Mouse (Mus musculus) hindbrain, embryonic 14.5 days (tissue): Measurements from ENCODE around the gene Rsl1d1. TPM values are rescaled to one million over a fixed set of nuclear protein-coding genes. Genes with fewer than 3 reads are reported as not detected.

ENCODE experiments used
- ATAC-seq: fragments of 200-750 bp; cut with Nextera tagmentation; 2 replicates; pipeline ENCODE4 v1.8.0; 2017; ENCODE audit warnings: moderate number of reproducible peaks, mild to moderate bottlenecking, moderate TSS enrichment, moderate library complexity; ENCODE audit not compliant: low FRiP score
- DNase-seq: peaks from one replicate; pipeline ENCODE4 v3.0.0-alpha.2; 2015; ENCODE audit warnings: low spot score
- H3K27ac ChIP-seq: fragments of 300-500 bp; sonication (generic); 2 replicates; pipeline ENCODE4 v1.5.1; 2014; ENCODE audit warnings: mild to moderate bottlenecking, moderate library complexity
- H3K27me3 ChIP-seq: fragments of 300-500 bp; sonication (generic); 2 replicates; pipeline ENCODE4 v1.6.1; 2014; ENCODE audit warnings: mild to moderate bottlenecking, low read length, mixed read lengths; ENCODE audit not compliant: control insufficient read depth, insufficient read depth
- H3K36me3 ChIP-seq: fragments of 300-500 bp; sonication (generic); replicated peaks from 2 replicates; pipeline ENCODE4 v1.6.1; 2014; ENCODE audit not compliant: control insufficient read depth, insufficient read depth
- H3K4me1 ChIP-seq: fragments of 300-500 bp; sonication (generic); replicated peaks from 2 replicates; pipeline ENCODE4 v1.6.1; 2014; ENCODE audit warnings: antibody characterized with exemption, low read length, mixed read lengths; ENCODE audit not compliant: control insufficient read depth, insufficient read depth
- H3K4me2 ChIP-seq: fragments of 300-500 bp; sonication (generic); replicated peaks from 2 replicates; pipeline ENCODE4 v1.6.1; 2014; ENCODE audit warnings: mild to moderate bottlenecking, moderate library complexity
- H3K4me3 ChIP-seq: fragments of 300-500 bp; sonication (generic); replicated peaks from 2 replicates; pipeline ENCODE4 v1.5.1; 2014; ENCODE audit warnings: mild to moderate bottlenecking, low read length
- H3K9ac ChIP-seq: fragments of 300-500 bp; sonication (generic); 2 replicates; pipeline ENCODE4 v1.6.1; 2014
- H3K9me3 ChIP-seq: fragments of 300-500 bp; sonication (generic); 2 replicates; pipeline ENCODE4 v1.6.1; 2016; ENCODE audit warnings: low read length; ENCODE audit not compliant: control insufficient read depth
- WGBS: fragments of 180-500 bp; shearing (Covaris S2); extraction: QIAGEN DNeasy Blood & Tissue Kit; methylation state at CpG from one replicate; pipeline ENCODE4 v1.1.7; 2014; 5-methylcytosine and 5-hydroxymethylcytosine counted together
- polyA plus RNA-seq: library from polyadenylated mRNA; unstranded; fragments of >200 nt; fragmentation: Nextera tagmentation; extraction: Ambion mirVana; gene quantifications from 2 replicates; pipeline ENCODE4 v1.2.1, GENCODE M21; 2014

Rsl1d1 gene
- 138 and 140 TPM in 2 replicates for polyA plus RNA-seq

DNA sequence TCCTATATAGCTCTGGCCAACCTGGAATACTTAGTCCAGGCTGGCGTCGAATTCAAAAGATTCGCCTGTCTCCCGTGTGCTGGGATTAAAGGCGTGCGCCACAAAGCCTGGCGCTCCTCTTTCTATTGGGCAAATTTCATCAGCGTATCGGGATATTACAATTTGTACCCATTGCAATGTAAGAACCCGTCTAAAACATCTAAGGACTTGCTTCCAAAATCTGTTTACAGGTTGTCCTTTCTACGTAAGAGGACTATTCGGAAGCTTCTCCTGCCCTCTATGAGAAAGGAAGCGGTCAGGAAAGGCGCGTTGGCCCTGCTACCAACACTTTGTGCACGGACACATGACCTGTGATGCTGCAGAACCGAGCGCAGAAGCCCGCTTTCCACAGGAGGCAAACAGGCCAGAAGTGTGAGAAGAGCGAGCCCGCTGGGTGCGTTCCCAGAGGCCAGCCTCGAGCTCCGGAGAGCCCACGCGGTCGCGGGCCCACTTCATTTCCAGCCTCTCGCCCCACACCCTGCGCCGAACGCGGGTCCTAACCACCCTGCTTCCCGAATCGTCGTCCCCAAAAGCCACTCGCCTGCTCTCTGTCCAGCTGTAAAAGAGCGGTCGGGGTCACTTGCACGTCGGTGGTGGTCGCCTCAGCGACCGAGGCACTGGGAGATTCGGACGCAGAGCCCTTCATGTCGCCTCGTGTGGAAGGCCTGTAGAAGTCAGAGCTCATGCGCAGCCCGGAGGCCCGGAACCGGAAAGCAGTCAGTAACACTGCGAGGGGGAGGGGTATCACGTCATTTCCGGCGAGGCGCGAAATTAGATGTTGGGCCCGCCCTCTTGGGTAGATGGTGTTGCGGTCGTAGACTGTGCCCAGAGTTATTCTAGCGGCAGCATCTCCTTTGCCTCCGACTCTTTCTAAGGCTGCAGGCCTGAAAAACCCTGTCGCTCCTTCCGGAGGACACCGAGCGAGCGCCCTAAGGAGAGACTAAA, at the start of gene Rsl1d1:
TSS of gene Rsl1d1 (minus strand) at position 761 of the 984 bp plus-strand sequence.
- ATAC-seq (peak; percentile 98), DNase-seq (peak; percentile 99)
- Histone ChIP-seq H3K4me1 (peaks cover 26% of the 10 kb centered on the region), H3K36me3 (peaks cover 47% of the 10 kb centered on the region), H3K27me3 (no peaks in the 10 kb centered on the region), H3K4me3 (peak within 1 kb of the TSS; percentile 85), H3K9ac (peak within 1 kb of the TSS; percentile 82), H3K27ac (peak within 1 kb of the TSS; percentile 75), H3K9me3 (no peaks in the 10 kb centered on the region), H3K4me2 (peak within 1 kb of the TSS; percentile 61)
- WGBS = under 1% methylated on average over 68 of the region's 68 CpGs

DNA sequence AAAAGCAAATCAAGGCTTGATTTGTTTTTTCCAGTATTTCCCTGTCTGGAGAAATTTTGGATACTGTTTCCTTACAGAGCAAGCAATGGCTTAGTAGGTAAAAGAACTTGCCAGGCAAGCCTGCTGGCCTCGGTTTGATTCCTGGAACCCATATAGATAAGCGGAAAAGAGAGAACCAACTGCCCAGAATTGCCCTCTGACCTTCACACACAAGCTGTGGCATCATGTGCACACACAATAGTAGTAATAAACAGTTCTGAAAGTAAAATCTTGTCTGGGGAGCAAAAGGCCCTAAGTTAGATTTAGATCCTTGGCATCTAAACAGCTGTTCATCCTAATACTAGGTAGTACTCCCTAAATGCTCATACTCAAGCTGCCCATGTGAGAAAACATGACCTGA, 44.7 kb upstream of the Rsl1d1 start:
- no peaks in the 10 kb centered on the region for H3K9me3 ChIP-seq
- H3K27ac ChIP-seq = no peak overlapping the region
- no peak overlapping the region for H3K4me2 ChIP-seq
- DNase-seq = no peak
- H3K27me3 ChIP-seq = no peaks in the 10 kb centered on the region
- no peak overlapping the region for H3K4me3 ChIP-seq
- H3K4me1 ChIP-seq = peaks cover 20% of the 10 kb centered on the region
- no peak for ATAC-seq
- no peaks in the 10 kb centered on the region for H3K36me3 ChIP-seq
- WGBS = 92% methylated on average over 2 of the region's 2 CpGs
- H3K9ac ChIP-seq = no peak overlapping the region

DNA sequence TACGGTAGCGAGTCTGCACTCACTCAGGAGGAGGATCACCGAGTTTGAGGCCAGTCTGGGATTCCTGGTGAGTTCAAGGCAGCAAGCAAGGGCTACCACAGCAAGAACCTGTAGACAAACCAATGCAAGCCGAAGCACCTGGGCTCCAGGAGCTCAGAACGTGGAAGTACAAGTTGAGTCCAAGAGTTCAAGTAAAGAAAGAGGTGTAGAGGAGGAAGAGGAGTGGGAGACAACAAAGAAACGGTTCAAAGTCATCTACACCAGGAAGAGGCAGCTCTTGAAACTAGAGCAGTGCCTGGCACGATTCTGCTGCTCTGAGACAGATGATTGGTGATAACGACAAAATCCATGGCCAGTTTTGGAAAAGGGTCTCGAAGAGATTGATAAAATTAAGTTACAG, 42.6 kb upstream of the Rsl1d1 start:
- Histone ChIP-seq H3K4me3 (no peak overlapping the region), H3K27me3 (no peaks in the 10 kb centered on the region), H3K36me3 (no peaks in the 10 kb centered on the region), H3K9me3 (no peaks in the 10 kb centered on the region), H3K9ac (no peak overlapping the region), H3K4me1 (peaks cover 2% of the 10 kb centered on the region; the same call in 1 of the 2 replicates), H3K27ac (no peak overlapping the region), H3K4me2 (no peak overlapping the region)
- ATAC-seq (no peak), DNase-seq (no peak)
- WGBS = 90% methylated on average over 9 of the region's 9 CpGs

DNA sequence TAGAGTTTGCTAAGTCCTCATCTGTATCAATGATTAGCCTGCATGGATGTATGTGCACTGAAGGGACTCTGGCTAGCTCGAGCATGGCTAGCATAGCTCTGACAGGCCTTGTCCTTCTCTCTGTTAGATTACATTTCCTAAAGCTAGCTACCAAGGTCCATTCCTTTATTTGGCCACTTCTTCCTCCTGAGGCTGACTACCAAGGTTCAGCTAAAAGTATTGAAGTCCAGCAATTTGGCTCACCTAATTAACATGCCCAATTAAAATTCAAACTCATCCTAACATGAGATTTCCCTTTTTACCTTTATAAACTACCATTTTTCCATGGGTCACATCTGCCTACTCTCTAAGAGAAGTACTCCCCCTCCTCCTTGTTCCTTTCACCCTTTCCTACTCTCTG, 39.3 kb upstream of the Rsl1d1 start:
- Histone ChIP-seq H3K9ac (no peak overlapping the region), H3K27ac (no peak overlapping the region), H3K4me1 (no peaks in the 10 kb centered on the region), H3K4me2 (no peak overlapping the region), H3K36me3 (peaks cover 15% of the 10 kb centered on the region), H3K9me3 (no peaks in the 10 kb centered on the region), H3K27me3 (no peaks in the 10 kb centered on the region), H3K4me3 (no peak overlapping the region)
- 93% methylated on average over 1 of the region's 1 CpGs for WGBS
- DNase-seq = no peak
- no peak for ATAC-seq

DNA sequence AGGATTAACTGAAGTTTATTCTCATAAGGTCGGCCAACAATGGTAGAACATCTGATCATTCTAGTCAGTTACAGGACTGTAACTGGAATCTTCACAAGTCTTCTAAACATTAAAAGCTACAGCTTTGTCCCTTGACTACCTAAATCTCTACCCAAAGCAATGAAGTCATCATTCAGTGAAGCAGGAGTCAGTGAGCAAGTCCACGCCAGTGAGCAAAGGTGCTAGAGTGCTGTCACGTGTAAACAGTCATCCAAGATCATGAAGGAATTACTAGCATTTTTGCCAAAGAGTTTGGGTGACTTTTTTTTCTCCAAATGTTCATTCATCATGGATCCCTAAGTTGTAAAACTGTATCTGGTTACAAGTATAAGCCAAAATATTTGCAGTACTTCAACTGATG, 14.7 kb upstream of the Rsl1d1 start:
- peaks cover 64% of the 10 kb centered on the region for H3K36me3 ChIP-seq
- no peak overlapping the region for H3K27ac ChIP-seq
- H3K9ac ChIP-seq = no peak overlapping the region
- no peak overlapping the region for H3K4me2 ChIP-seq
- H3K27me3 ChIP-seq = no peaks in the 10 kb centered on the region
- WGBS = 93% methylated on average over 3 of the region's 3 CpGs
- H3K4me3 ChIP-seq = no peak overlapping the region
- H3K9me3 ChIP-seq = no peaks in the 10 kb centered on the region
- DNase-seq (no peak), ATAC-seq (no peak)
- H3K4me1 ChIP-seq = no peaks in the 10 kb centered on the region

DNA sequence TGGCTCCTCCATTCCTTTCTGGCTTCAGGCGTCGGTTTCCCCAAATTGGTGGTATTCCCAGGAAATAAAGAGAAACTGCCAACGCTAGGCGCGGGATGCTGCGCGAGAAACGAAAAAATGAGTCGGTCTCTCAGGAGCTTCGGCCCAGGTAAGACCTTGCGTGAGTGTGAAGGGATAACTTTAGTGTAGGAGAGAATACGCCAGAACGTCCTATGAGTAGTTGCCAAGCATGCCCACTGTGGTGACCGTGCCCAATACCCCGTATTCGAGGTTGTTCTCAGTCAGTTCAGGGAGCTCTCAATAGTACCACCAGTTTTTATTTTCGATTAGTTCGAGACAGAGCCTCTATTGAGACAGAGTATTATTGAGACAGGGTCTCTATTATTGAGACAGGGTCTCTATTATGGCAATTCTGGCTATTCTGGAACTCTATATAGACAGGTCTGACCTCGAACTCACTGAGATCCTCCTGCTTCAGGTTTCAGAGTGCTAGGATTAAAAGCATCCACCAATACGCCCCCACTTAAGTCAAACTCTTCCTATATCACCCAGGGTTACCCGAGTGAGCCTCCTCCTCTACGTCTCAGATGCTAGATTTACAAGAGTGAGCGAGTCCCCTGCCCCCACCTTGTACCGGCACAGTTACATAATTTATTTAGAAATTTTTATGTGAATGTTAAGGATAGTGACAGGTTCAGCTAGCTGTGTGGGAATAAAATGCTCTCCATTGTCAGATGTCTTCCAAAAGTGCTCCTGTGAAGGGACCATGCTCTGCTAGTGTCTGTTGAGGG, 664 bp upstream of the Rsl1d1 start:
- ATAC-seq = peak; percentile 49; the same call in 1 of the 2 replicates
- 12% methylated on average over 24 of the region's 24 CpGs for WGBS
- Histone ChIP-seq H3K4me3 (peak overlapping the region; percentile 85), H3K9me3 (no peaks in the 10 kb centered on the region), H3K27ac (peak overlapping the region; percentile 56; the same call in 1 of the 2 replicates), H3K4me1 (peaks cover 26% of the 10 kb centered on the region), H3K9ac (peak overlapping the region; percentile 82), H3K27me3 (no peaks in the 10 kb centered on the region), H3K4me2 (peak overlapping the region; percentile 61), H3K36me3 (peaks cover 45% of the 10 kb centered on the region)
- no peak for DNase-seq

DNA sequence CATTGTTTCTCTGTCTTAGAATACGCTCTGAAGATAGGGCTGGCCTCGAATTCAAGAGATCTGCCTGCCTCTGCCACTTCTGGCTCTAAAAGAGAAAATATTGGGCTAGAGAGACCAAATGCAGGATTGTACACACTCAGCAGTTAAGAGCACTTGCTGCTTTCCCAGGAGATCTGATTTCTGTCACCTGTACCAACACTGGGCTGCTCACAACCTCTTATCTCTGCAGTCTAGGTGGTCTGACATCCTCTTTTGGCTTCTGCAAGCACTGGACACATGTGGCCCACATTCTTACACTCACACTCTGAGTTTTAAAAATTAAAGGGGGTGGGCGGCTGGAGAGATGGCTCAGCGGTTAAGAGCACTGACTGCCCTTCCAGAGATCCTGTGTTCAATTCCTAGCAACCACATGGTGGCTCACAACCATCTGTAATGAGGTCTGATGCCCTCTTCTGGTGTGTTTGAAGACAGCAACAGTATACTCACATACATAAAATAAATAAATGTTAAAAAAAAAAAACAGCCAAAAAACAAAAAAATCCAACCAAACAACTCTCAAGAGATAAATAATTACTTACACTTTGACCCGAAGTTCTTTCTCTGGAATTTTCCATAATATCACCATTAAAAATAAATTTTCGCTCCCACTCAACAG, 1.3 kb downstream of the Rsl1d1 start:
- Histone ChIP-seq H3K9ac (peak overlapping the region; percentile 82), H3K4me3 (peak overlapping the region; percentile 85), H3K27ac (no peak overlapping the region), H3K4me2 (peak overlapping the region; percentile 61), H3K9me3 (no peaks in the 10 kb centered on the region), H3K36me3 (peaks cover 48% of the 10 kb centered on the region), H3K27me3 (no peaks in the 10 kb centered on the region), H3K4me1 (peaks cover 26% of the 10 kb centered on the region)
- ATAC-seq (no peak), DNase-seq (no peak)
- 75% methylated on average over 6 of the region's 6 CpGs for WGBS

DNA sequence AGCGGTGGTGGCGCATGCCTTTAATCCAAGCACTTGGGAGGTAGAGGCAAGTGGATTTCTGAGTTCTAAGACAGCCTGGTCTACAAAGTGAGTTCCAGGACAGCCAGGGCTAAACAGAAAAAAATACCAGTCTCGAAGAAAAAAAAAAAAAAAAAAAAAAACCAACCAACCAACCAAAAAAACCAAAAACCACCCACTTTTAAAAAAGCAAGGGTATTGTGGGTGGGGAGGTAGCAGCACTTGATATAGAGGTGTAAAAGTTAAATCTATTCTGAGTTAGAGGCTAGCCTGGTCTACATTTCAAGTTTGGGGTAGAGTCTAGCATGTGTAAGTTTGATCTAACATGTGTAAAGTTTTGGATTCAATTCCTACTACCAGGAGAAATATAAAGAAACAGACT, 2.9 kb downstream of the Rsl1d1 start:
- no peak for DNase-seq
- H3K9me3 ChIP-seq = no peaks in the 10 kb centered on the region
- peaks cover 26% of the 10 kb centered on the region for H3K4me1 ChIP-seq
- no peak overlapping the region for H3K27ac ChIP-seq
- H3K36me3 ChIP-seq = peaks cover 64% of the 10 kb centered on the region
- no peak for ATAC-seq
- no peak overlapping the region for H3K9ac ChIP-seq
- H3K4me2 ChIP-seq = no peak overlapping the region
- no peak overlapping the region for H3K4me3 ChIP-seq
- H3K27me3 ChIP-seq = no peaks in the 10 kb centered on the region
- 97% methylated on average over 3 of the region's 3 CpGs for WGBS

DNA sequence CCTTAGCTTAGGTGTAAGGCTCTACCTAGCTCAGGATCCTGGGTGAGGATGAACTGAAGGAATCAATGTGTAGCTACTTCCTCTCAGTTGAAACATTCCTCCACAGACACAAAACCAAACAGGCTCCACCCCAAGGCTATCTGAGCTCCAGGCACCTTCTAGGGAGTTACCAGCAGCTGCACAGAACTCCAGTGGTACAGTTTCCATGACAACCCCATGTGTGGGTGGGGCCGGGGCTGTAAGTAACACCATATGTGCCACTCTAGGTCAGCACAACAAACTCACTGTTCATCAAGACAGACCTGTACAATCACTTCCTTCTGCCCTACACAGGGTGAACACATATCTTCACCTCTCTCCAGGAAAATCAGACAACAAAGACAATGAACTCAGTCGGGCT, 4.7 kb downstream of the Rsl1d1 start:
- Histone ChIP-seq H3K4me3 (no peak overlapping the region), H3K36me3 (peaks cover 82% of the 10 kb centered on the region), H3K4me2 (no peak overlapping the region), H3K9me3 (no peaks in the 10 kb centered on the region), H3K27ac (no peak overlapping the region), H3K4me1 (peaks cover 9% of the 10 kb centered on the region), H3K27me3 (no peaks in the 10 kb centered on the region), H3K9ac (no peak overlapping the region)
- WGBS = 81% methylated on average over 2 of the region's 2 CpGs
- ATAC-seq = no peak
- no peak for DNase-seq
